Mouse (Mus musculus) adrenal gland, postnatal 36 days (tissue): ENCODE data around the gene Hspe1. TPM values are rescaled to one million over a fixed set of nuclear protein-coding genes. Genes with fewer than 3 reads are reported as not detected.
"Not testable (repeated sequence)": the region's sequence is repeated elsewhere in the genome, so short reads cannot be mapped to it uniquely, and the experiment has no call there.

Source experiments
- DNase-seq, 2 experiments: peaks; one replicate each; pipeline ENCODE4 v3.0.0; 2021; ENCODE audit warnings: mixed read lengths in 1 of 2
- total RNA-seq, 2 experiments: library from RNA; stranded (reverse); gene quantifications; 2 replicates each; pipeline ENCODE4 v1.2.3; 2021

Gene Hspe1
- total RNA-seq, 2 experiments from 2014 or later, result 769 to 795 TPM

- DNase-seq, result no peak
Measured at GRCm38 (mm10) chr1:55082106-55082505, 5.8 kb upstream of the Hspe1 start.

DNA sequence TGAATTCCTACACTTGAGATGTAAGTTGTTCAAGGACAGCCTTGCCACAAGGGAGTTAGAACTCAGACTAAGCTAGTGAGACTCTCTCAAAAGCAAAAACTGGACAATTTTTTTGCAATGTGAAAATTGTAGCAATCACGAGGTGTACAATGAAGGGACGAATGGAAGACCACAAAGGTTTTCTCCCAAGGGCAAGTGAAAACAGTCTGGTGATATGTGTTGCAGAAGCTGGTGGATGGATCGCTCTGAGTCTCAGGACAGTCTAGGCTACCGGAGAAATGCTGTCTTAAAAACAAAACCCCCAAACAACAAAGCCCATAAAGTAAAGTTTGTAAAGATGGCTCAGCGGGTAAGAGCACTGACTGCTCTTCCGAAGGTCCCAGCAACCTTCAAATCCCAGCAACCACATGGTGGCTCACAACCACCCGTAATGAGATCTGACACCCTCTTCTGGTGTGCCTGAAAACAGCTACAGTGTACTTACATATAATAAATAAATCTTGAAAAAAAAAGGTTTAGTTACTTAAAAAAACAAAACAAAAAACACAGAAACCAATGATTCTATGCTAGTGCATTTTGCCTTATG, 2.1 kb upstream of the Hspe1 start:
- peak in 1 of 2 experiments; percentile 28 for DNase-seq

- DNase-seq, result peak; percentile 39 to 40
Measured at GRCm38 (mm10) chr1:55086868-55087400, 998 bp upstream of the Hspe1 start.

GRCm38 (mm10) chr1:55087401-55087904, 479 bp upstream of the Hspe1 start:
- peak in 1 of 2 experiments; percentile 77 for DNase-seq

GRCm38 (mm10) chr1:55088611-55089497, 922 bp downstream of the Hspe1 start:
- DNase-seq, result no peak

GRCm38 (mm10) chr1:55089498-55090064, 1.6 kb downstream of the Hspe1 start:
- DNase-seq, result no peak

GRCm38 (mm10) chr1:55092056-55092455, 4.1 kb downstream of the Hspe1 start:
- DNase-seq, result peak; percentile 60 to 62

DNA sequence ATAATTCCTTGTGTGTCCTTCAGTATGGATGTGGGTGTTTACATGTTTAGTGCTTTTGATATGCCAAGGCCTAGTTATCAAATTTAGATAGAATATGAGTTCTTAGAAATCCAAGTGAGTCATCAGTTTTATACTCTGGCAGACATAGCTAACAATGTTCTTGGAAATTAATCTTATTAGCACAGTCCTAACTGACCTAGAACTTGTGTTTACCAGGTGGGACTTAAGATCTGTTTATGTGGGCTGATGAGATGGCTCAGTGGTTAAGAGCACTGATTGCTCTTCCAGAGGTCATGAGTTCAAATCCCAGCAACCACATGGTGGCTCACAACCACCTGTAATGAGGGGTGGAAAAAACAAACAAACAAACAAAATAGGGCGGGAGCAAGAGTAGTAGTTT, 4.5 kb downstream of the Hspe1 start:
- DNase-seq, result no peak

- no peak for DNase-seq
Measured at GRCm38 (mm10) chr1:55106919-55107585, 19.1 kb downstream of the Hspe1 start.

GRCm38 (mm10) chr1:55107644-55108043, 19.7 kb downstream of the Hspe1 start:
- DNase-seq, result no peak

DNA sequence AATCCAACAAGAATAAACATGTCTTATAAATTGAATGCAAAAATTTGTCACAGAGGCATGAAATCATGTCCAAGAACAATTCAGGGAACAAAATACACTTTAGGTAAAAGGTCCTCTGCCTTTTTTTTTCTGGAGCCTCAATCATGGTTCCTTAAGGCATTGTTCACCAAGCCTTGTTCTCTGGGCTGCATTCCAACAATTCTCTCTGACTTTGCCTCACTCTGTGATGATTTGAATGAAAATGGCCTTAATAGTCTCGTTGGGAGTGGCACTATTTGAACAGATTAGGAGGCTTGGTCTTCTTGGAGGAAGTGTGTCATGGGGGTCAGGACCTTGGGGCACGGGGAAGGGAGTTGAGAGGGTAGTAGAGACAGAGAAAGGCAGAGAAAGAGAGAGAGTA, 20.5 kb downstream of the Hspe1 start:
- no peak for DNase-seq

DNA sequence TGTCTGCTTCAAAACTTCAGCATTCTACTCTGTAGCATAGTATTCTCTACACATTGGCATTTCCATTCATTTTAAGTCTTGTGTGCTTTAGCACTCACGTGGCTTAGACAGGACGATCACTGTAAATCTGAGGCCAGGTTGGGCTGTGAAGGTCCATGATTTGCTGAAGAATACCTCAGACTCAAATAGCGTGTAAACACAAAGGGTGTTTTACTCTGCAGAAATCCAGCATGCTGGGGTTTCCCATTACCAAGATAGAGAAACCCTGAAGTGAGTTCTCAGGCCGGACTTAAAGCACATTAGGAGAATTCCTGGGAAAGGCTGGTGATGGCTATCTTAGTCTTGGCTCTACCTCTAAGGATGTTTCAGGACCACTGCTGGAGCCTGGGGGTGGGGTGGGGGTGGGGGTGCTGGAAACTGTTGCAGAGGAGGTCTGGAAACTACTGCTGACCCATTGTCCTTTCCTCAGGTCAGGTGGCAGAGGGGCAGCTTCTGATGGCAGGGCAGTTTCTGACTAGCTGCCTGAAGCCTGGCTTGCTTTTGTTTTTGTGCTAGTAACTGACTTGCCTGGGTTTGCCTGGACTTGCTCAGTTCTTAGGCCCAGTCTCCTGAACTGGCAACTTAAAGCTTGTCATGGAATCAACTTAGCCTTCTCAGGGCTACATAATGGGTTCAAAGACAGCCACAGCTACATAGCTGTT, 21.3 kb downstream of the Hspe1 start:
- no peak for DNase-seq

GRCm38 (mm10) chr1:55123046-55123445, 35.1 kb downstream of the Hspe1 start:
- peak; percentile 58 to 69 for DNase-seq

DNA sequence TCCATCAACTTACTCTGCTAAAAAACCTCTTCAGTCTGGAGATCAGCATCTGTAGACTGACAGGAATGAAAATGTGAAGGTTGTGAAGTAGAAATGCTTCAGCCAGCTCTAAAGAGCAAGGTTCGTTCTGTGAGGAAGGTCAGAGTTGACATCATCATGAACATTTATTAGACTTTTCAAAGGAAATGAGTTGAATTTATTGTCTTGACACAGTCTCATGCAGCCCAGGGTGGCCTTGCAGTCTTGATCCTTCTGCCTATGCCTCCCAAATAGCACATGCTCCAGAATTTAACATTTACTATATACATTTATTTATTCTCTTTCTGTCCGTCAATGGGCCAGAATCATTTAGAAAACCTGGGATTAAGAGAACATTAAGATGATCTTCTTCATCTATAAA, 35.6 kb downstream of the Hspe1 start:
- peak; percentile 56 to 59 for DNase-seq

DNA sequence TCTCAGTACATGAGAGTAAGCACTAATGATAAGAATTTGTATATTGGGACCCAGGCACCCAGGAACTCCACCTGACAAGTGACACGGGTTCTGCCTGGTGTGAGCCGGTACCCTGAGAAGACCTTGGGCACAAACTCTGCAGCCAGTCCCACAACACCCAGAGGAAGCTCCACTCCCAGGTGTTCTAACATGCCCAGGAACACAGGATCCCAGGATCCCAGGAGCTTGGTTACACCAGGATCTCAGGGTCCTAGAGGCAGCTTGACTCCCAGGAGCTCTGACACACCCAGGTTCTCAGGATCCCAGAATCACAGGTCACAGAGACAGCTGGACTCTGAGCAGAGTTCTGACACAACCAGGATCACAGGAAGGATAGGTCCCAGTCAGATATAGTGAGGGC, 36.2 kb downstream of the Hspe1 start:
- not testable (repeated sequence) for DNase-seq

- peak in 1 of 2 experiments; percentile 18 for DNase-seq
Measured at GRCm38 (mm10) chr1:55129716-55130115, 41.8 kb downstream of the Hspe1 start.

- no peak for DNase-seq
Measured at GRCm38 (mm10) chr1:55130190-55130916, 42.4 kb downstream of the Hspe1 start.

DNA sequence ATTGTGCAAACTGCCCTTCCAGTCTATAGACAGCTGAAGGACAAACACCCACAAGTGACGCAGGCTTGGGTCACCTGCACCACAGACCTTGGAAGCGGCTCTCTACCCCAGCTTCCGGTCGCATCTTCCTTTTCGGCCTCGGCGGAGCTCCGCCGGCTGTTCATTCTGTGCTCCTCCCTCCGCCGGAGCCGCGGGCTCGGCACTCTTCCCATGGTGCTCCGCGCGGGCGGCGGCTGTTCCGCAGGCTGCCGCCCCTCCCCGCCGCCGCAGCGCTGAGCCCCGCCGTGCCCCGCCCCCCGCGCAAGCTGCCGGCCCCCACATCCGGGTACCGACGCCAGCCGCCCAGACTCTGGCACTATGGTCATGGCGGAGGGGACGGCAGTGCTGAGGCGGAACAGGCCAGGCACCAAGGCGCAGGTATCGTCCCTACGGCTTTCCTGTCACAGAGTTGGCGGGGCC, 43.0 kb downstream of the Hspe1 start, which contains the start of gene Mob4:
Mob4 (plus strand) TSS at position 289 of the 459 bp plus-strand sequence.
- peak; percentile 96 to 98 for DNase-seq

DNA sequence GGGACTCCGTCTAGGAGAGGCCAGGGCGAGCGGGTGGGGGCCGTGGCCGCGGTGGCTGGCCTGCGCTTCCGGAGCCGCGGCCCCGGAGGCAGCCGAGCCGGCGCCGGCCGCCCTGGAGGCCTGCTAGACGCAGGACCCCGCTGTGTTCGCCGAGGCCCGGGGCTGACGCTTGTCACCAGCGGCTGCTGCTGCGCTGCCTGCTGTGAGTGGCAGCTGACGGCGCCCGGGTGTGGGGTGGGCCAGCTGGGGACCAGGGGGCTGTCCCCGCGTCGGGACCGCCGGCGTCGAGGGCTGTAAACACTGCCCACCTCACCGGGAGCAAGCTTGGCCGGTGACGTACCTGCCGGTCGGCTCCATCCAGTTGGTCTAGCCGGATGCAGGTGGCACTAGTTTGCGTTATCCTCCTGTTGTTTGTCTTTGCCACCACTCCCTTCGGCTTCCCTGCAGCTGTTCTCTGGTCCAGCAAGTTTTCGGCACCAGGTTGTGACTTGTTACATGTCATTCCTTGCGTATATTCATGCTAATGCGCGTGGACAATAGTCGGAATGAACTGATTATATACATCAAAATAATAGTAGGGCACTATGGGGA, 43.6 kb downstream of the Hspe1 start:
- no peak for DNase-seq

DNA sequence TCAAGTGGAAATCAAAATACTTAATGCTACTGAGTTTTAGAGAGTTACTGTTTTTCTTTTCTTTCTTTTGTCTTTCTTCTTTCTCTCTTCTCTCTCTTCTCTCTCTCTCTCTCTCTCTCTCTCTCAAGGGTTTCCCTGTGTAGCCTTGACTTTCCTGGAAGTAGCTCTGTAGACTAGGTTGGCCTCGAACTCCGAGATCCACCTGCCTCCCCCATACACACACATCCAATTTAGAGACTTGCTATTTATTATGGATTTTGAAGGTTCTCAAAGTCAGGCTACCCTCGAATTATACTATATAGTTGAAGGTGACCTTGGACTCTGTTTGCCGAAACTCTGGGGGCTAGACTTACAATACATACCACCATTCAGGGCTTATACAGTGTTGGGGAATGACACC, 44.4 kb downstream of the Hspe1 start:
- no peak for DNase-seq
